Mouse (Mus musculus) forebrain, embryonic 12.5 days (tissue): ENCODE data around the gene Gm9803. TPM values are rescaled to one million over a fixed set of nuclear protein-coding genes. Genes with fewer than 3 reads are reported as not detected.
"Not testable (repeated sequence)": the region's sequence is repeated elsewhere in the genome, so short reads cannot be mapped to it uniquely, and the experiment has no call there.

Source experiments
- ATAC-seq: fragments of 200-750 bp; cut with Nextera tagmentation; 2 replicates; pipeline ENCODE4 v1.8.0; 2017; ENCODE audit warnings: moderate TSS enrichment; ENCODE audit not compliant: low FRiP score
- H3K27ac ChIP-seq: fragments of 300-500 bp; sonication (generic); 2 replicates; pipeline ENCODE4 v1.5.1; 2016; ENCODE audit warnings: mild to moderate bottlenecking
- H3K27me3 ChIP-seq: fragments of 300-500 bp; sonication (generic); 2 replicates; pipeline ENCODE4 v1.6.1; 2016; ENCODE audit warnings: mild to moderate bottlenecking
- H3K36me3 ChIP-seq: fragments of 300-500 bp; sonication (generic); replicated peaks from 2 replicates; pipeline ENCODE4 v1.6.1; 2016; ENCODE audit warnings: mild to moderate bottlenecking
- H3K4me1 ChIP-seq: fragments of 300-500 bp; sonication (generic); 2 replicates; pipeline ENCODE4 v1.6.1; 2016
- H3K4me2 ChIP-seq: fragments of 300-500 bp; sonication (generic); 2 replicates; pipeline ENCODE4 v1.6.1; 2016; ENCODE audit warnings: mild to moderate bottlenecking, moderate library complexity
- H3K4me3 ChIP-seq: fragments of 300-500 bp; sonication (generic); replicated peaks from 2 replicates; pipeline ENCODE4 v1.5.1; 2016; ENCODE audit warnings: mild to moderate bottlenecking
- H3K9ac ChIP-seq: fragments of 300-500 bp; sonication (generic); 2 replicates; pipeline ENCODE4 v1.6.1; 2016; ENCODE audit warnings: mild to moderate bottlenecking
- H3K9me3 ChIP-seq: fragments of 300-500 bp; sonication (generic); 2 replicates; pipeline ENCODE4 v1.6.1; 2016
- WGBS: fragments of 180-500 bp; shearing (Covaris S2); methylation state at CpG from one replicate; pipeline ENCODE4 v1.1.7; 2016; 5-methylcytosine and 5-hydroxymethylcytosine counted together
- polyA plus RNA-seq: library from polyadenylated mRNA; unstranded; fragments of >200 nt; fragmentation: Nextera tagmentation; extraction: Ambion mirVana; gene quantifications from 2 replicates; pipeline ENCODE4 v1.2.1, GENCODE M21; 2016

Gene Gm9803
- 14.1 and 17.0 TPM in 2 replicates for polyA plus RNA-seq

- ATAC-seq, H3K27me3 ChIP-seq, H3K4me3 ChIP-seq, H3K9ac ChIP-seq, H3K27ac ChIP-seq, H3K4me2 ChIP-seq, H3K9me3 ChIP-seq: not testable (repeated sequence)
- H3K36me3 ChIP-seq: peaks cover 25% of the 10 kb centered on the region
- WGBS: 94% methylated on average over 10 of the region's 10 CpGs
- H3K4me1 ChIP-seq: peaks cover 25% of the 10 kb centered on the region
Measured at GRCm38 (mm10) chr10:43523931-43524330, at the start of gene Gm9803. Gene Gm9803, plus strand, starts transcription at chr10:43524084.

DNA sequence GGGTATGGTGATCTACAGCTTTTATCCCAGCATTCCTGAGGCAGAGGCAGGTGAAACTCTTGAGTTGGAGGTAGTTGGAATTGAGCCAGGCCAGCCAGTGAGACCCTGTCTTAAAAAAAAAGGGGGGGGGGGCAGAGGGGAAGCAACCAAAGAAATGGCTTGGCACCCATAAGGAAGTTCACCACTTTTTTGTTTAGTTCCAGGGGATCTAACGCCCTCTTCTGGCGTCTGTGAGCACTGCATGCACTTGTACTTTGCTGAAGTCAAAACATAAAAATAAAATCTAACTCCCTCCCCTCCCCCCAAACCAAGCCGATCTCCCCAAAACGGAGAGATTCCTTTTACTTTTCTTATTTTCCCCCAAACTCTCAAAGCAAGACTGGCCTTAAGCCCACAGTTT lies 48.5 kb upstream of the Gm9803 start:
- Histone ChIP-seq H3K9me3 (no peaks in the 10 kb centered on the region), H3K4me2 (no peak overlapping the region), H3K27ac (no peak overlapping the region), H3K27me3 (no peaks in the 10 kb centered on the region), H3K9ac (no peak overlapping the region), H3K4me3 (no peak overlapping the region), H3K4me1 (peaks cover 19% of the 10 kb centered on the region), H3K36me3 (no peaks in the 10 kb centered on the region)
- no peak for ATAC-seq
- 61% methylated on average over 4 of the region's 4 CpGs for WGBS

GRCm38 (mm10) chr10:43477459-43477858 lies 46.4 kb upstream of the Gm9803 start:
- ATAC-seq: no peak
- Histone ChIP-seq H3K36me3 (no peaks in the 10 kb centered on the region), H3K4me1 (peaks cover 39% of the 10 kb centered on the region), H3K4me3 (peak overlapping the region; percentile 85), H3K9me3 (no peaks in the 10 kb centered on the region), H3K9ac (peak overlapping the region; percentile 29; the same call in 1 of the 2 replicates), H3K27me3 (no peaks in the 10 kb centered on the region), H3K27ac (peak overlapping the region; percentile 98), H3K4me2 (peak overlapping the region; percentile 93)
- WGBS: 3% methylated on average over 9 of the region's 9 CpGs

GRCm38 (mm10) chr10:43477865-43478681 lies 45.8 kb upstream of the Gm9803 start:
- H3K4me3 ChIP-seq: peak overlapping the region; percentile 85
- peaks cover 45% of the 10 kb centered on the region for H3K4me1 ChIP-seq
- no peaks in the 10 kb centered on the region for H3K36me3 ChIP-seq
- H3K9me3 ChIP-seq: no peaks in the 10 kb centered on the region
- under 1% methylated on average over 42 of the region's 42 CpGs for WGBS
- peak overlapping the region; percentile 93 for H3K4me2 ChIP-seq
- ATAC-seq: peak; percentile 58
- H3K27ac ChIP-seq: peak overlapping the region; percentile 98
- no peaks in the 10 kb centered on the region for H3K27me3 ChIP-seq
- H3K9ac ChIP-seq: peak overlapping the region; percentile 97

- H3K4me1 ChIP-seq: peaks cover 52% of the 10 kb centered on the region
- no peaks in the 10 kb centered on the region for H3K27me3 ChIP-seq
- under 1% methylated on average over 60 of the region's 101 CpGs for WGBS
Measured at GRCm38 (mm10) chr10:43478751-43479435, 45.0 kb upstream of the Gm9803 start, which contains the start of gene Bend3. Gene Bend3, plus strand, starts transcription at chr10:43478831.

GRCm38 (mm10) chr10:43479436-43480157 lies 44.3 kb upstream of the Gm9803 start:
- Histone ChIP-seq H3K4me3 (peak overlapping the region; percentile 85), H3K4me2 (peak overlapping the region; percentile 93), H3K36me3 (no peaks in the 10 kb centered on the region), H3K4me1 (peaks cover 52% of the 10 kb centered on the region), H3K27ac (peak overlapping the region; percentile 98), H3K9me3 (no peaks in the 10 kb centered on the region), H3K9ac (peak overlapping the region; percentile 97), H3K27me3 (no peaks in the 10 kb centered on the region)
- peak; percentile 85 for ATAC-seq
- WGBS: under 1% methylated on average over 85 of the region's 103 CpGs

More at GRCm38 (mm10) chr10:43478751-43479435, 45.0 kb upstream of the Gm9803 start, which contains the start of gene Bend3:
- Histone ChIP-seq H3K9ac (peak within 1 kb of the TSS; percentile 97), H3K4me2 (peak within 1 kb of the TSS; percentile 93), H3K36me3 (no peaks in the 10 kb centered on the region), H3K4me3 (peak within 1 kb of the TSS; percentile 85), H3K27ac (peak within 1 kb of the TSS; percentile 98), H3K9me3 (no peaks in the 10 kb centered on the region)
- ATAC-seq: peak; percentile 71

GRCm38 (mm10) chr10:43480227-43480849 lies 43.5 kb upstream of the Gm9803 start:
- Histone ChIP-seq H3K4me1 (peaks cover 52% of the 10 kb centered on the region), H3K4me3 (peak overlapping the region; percentile 85), H3K27me3 (no peaks in the 10 kb centered on the region), H3K9me3 (no peaks in the 10 kb centered on the region), H3K36me3 (no peaks in the 10 kb centered on the region), H3K9ac (peak overlapping the region; percentile 97), H3K4me2 (peak overlapping the region; percentile 93), H3K27ac (peak overlapping the region; percentile 98)
- WGBS: 5% methylated on average over 13 of the region's 13 CpGs
- ATAC-seq: no peak

- no peak overlapping the region for H3K27ac ChIP-seq
- no peak overlapping the region for H3K9ac ChIP-seq
- no peaks in the 10 kb centered on the region for H3K27me3 ChIP-seq
- no peaks in the 10 kb centered on the region for H3K36me3 ChIP-seq
- WGBS: 35% methylated on average over 4 of the region's 4 CpGs
- ATAC-seq: no peak
- peaks cover 52% of the 10 kb centered on the region for H3K4me1 ChIP-seq
- no peaks in the 10 kb centered on the region for H3K9me3 ChIP-seq
- H3K4me3 ChIP-seq: no peak overlapping the region
- H3K4me2 ChIP-seq: peak overlapping the region; percentile 93; the same call in 1 of the 2 replicates
Measured at GRCm38 (mm10) chr10:43481179-43481578, 42.7 kb upstream of the Gm9803 start.

DNA sequence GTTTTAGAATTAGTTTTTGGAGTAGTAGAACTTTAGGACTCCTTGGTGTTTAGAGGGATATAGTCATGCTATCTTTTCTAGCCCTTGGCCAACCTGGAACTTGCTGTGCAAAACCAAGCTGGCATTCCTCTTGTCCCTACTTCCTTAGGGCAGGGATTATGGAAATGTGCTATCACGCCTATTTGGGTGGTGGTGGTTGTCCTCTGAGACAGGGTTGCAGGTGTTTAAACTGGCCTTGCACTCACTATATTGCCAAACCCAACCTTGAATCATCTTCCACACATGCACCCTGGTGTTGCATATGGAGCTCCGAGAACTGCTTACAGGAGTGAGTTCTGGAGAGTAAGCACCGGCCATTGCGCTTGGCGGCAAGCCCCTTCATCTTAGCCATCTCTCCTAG lies 41.9 kb upstream of the Gm9803 start:
- WGBS: 82% methylated on average over 5 of the region's 5 CpGs
- Histone ChIP-seq H3K27ac (no peak overlapping the region), H3K36me3 (no peaks in the 10 kb centered on the region; the same call in 1 of the 2 replicates), H3K4me1 (peaks cover 46% of the 10 kb centered on the region), H3K4me3 (no peak overlapping the region), H3K27me3 (no peaks in the 10 kb centered on the region), H3K4me2 (no peak overlapping the region), H3K9me3 (no peaks in the 10 kb centered on the region), H3K9ac (no peak overlapping the region)
- no peak for ATAC-seq

- Histone ChIP-seq H3K36me3 (no peaks in the 10 kb centered on the region; the same call in 1 of the 2 replicates), H3K4me3 (no peak overlapping the region), H3K4me1 (peaks cover 38% of the 10 kb centered on the region), H3K9ac (no peak overlapping the region), H3K9me3 (no peaks in the 10 kb centered on the region), H3K4me2 (no peak overlapping the region), H3K27ac (no peak overlapping the region), H3K27me3 (no peaks in the 10 kb centered on the region)
- ATAC-seq: no peak
- WGBS: 61% methylated on average over 9 of the region's 9 CpGs
Measured at GRCm38 (mm10) chr10:43483426-43483995, 40.4 kb upstream of the Gm9803 start.

DNA sequence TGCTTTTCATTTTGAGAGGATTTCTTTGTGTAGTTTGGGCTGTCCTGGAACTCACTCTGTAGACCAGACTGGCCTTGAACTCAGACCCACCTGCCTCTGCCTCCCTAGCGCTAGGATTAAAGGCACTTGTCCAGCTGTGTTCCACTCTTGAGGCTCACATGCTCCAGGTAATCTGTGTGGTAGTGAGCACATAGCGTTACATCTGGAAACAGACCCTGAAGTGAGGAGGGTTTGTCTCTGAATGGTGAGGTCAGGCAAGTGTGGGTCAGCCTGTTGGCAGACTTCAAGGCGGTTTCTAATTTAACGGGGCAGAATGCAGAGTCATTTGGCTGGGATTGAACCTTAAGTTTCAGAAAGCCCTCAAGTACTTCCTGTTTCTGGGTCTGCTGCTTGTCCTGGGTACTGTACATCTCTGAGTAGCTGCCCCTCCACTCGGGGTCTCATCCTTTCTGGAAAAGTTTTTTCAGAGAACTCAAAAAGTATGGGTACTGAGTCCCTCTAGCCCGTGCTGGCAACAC lies 38.1 kb upstream of the Gm9803 start:
- H3K9me3 ChIP-seq: no peaks in the 10 kb centered on the region
- ATAC-seq: no peak
- no peak overlapping the region for H3K4me2 ChIP-seq
- H3K4me1 ChIP-seq: peaks cover 36% of the 10 kb centered on the region
- H3K27ac ChIP-seq: no peak overlapping the region
- no peak overlapping the region for H3K9ac ChIP-seq
- no peaks in the 10 kb centered on the region for H3K27me3 ChIP-seq
- no peaks in the 10 kb centered on the region; the same call in 1 of the 2 replicates for H3K36me3 ChIP-seq
- H3K4me3 ChIP-seq: no peak overlapping the region
- 90% methylated on average over 6 of the region's 6 CpGs for WGBS
